Mouse (Mus musculus) C2C12 (cell line): ENCODE data around the gene Gtf3c6. TPM values are rescaled to one million over a fixed set of nuclear protein-coding genes. Genes with fewer than 3 reads are reported as not detected.

Source experiments
- H3K27me3 ChIP-seq: one replicate; pipeline ENCODE4 v1.6.1; 2011; ENCODE audit not compliant: control insufficient read depth, insufficient read depth, insufficient read length
- H3K36me3 ChIP-seq: one replicate; pipeline ENCODE4 v1.6.1; 2011; ENCODE audit not compliant: control insufficient read depth, insufficient read depth
- H3K4me3 ChIP-seq: one replicate; pipeline ENCODE4 v1.5.1; 2011; ENCODE audit warnings: mild to moderate bottlenecking, control low read depth; ENCODE audit not compliant: poor library complexity, insufficient read depth, severe bottlenecking
- H3K79me2 ChIP-seq: one replicate; pipeline ENCODE4 v1.6.1; 2011; ENCODE audit not compliant: control insufficient read depth, insufficient read depth
- H3K79me3 ChIP-seq: one replicate; pipeline ENCODE4 v1.6.1; 2011; ENCODE audit warnings: low read depth, control low read depth
- H3ac ChIP-seq: one replicate; pipeline ENCODE3; 2011; ENCODE audit warnings: low read depth; ENCODE audit not compliant: control insufficient read depth, insufficient read length
- CEBPB ChIP-seq: IDR thresholded peaks from one replicate; pipeline ENCODE4 v1.6.1; 2011; ENCODE audit warnings: low read depth, mild to moderate bottlenecking, control low read depth, moderate library complexity
- CTCF ChIP-seq: IDR thresholded peaks from one replicate; pipeline ENCODE4 v1.5.1; 2011; ENCODE audit not compliant: control insufficient read depth, insufficient read depth, insufficient read length
- FOSL1 ChIP-seq: IDR thresholded peaks from one replicate; pipeline ENCODE4 v1.8.0; 2011; ENCODE audit warnings: mild to moderate bottlenecking, low read length; ENCODE audit not compliant: poor library complexity, insufficient read depth, severe bottlenecking
- MAX ChIP-seq: IDR thresholded peaks from one replicate; pipeline ENCODE4 v1.6.1; 2011; ENCODE audit warnings: mild to moderate bottlenecking, control low read depth
- MYOD1 ChIP-seq: IDR thresholded peaks from one replicate; pipeline ENCODE4 v1.6.1; 2011; ENCODE audit warnings: low read depth; ENCODE audit not compliant: control insufficient read depth, insufficient read length
- MYOG ChIP-seq: IDR thresholded peaks from one replicate; pipeline ENCODE4 v1.6.1; 2011; ENCODE audit not compliant: control insufficient read depth, insufficient read length; ENCODE audit errors: extremely low read depth
- USF1 ChIP-seq: IDR thresholded peaks from one replicate; pipeline ENCODE4 v1.6.1; 2011; ENCODE audit warnings: low read depth, mild to moderate bottlenecking, control low read depth, moderate library complexity
- polyA plus RNA-seq: library from polyadenylated mRNA; unstranded; fragments of >200 nt; fragmentation: generic; extraction: Trizol; gene quantifications from one replicate; pipeline ENCODE4 v1.2.1, GENCODE M21; 2012; ENCODE audit warnings: missing spikeins

Gtf3c6 gene
- polyA plus RNA-seq, 1 experiment: 31.5 TPM

DNA sequence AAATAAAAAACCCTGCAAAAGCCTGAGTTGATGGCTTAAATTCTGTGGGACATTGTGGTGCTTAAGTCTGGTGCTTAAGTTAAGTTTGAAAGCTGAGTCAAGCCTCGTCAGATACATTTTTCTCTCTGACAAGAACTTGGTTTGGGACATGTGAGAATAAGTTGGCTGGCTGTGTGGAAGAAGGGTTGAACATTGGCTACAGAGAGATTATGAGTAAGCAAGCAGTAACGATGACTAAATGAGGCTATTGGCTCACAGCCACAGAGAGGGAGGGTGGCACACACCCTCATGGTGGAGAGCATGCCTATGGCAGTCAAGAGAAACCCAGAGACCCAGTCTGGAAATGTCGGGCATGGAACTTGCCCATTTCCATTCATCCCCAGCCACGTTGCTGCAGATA, 5.8 kb upstream of the Gtf3c6 start:
- Histone ChIP-seq H3K36me3 (no peaks in the 10 kb centered on the region), H3K4me3 (no peak overlapping the region), H3K27me3 (no peaks in the 10 kb centered on the region), H3K79me2 (no peaks in the 10 kb centered on the region), H3K79me3 (no peaks in the 10 kb centered on the region), H3ac (no peak overlapping the region)
- TF ChIP-seq USF1: no peak
- TF ChIP-seq CEBPB: peak; percentile 13
- peak; percentile 88 for TF ChIP-seq MAX
- peak; percentile 63 for TF ChIP-seq FOSL1
- no peak for TF ChIP-seq CTCF
- no peak for TF ChIP-seq MYOD1
- no peak for TF ChIP-seq MYOG

DNA sequence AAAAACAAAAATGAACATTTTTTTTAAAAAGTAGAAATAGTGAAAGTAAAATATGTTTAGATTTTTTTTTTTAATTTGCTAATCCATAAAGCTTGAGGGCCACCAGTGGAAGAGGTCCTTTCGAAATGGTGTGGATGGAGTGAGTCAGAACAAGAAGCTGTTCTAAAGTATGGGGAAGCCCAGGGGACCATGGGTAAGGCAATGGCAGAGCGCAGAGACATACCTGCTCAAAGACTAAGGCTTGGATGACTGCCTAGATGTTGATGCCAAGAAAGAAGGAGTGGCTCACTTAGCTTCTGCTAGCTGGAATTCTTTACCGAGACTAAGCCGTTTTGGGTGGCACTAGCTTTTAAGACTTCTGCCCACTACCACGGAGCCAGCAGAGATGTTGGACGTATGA, 4.3 kb upstream of the Gtf3c6 start:
- Histone ChIP-seq H3K79me2 (no peaks in the 10 kb centered on the region), H3K4me3 (no peak overlapping the region), H3K79me3 (no peaks in the 10 kb centered on the region), H3K27me3 (no peaks in the 10 kb centered on the region), H3ac (no peak overlapping the region), H3K36me3 (no peaks in the 10 kb centered on the region)
- TF ChIP-seq FOSL1 (no peak), CEBPB (no peak), MYOD1 (no peak), MAX (no peak), USF1 (no peak), CTCF (no peak), MYOG (no peak)

DNA sequence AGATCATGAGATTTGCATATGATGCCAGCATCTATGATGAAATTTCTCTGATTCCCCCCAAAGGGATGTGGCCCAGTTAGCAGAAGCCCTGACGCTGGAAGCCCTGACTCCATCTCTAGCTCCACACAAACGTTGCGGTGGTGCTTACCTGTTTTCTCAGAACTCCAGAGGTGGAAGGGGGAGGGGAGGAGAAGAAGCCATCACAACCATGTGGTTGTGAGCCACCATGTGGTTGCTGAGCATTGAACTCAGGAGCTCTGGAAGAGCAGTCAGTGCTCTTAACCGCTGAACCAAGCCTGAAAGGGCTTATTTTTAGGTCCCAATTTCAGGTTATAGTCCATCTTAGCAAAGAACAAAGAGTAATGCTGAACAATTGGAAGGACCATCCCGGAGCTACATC, 2.4 kb upstream of the Gtf3c6 start:
- Histone ChIP-seq H3K4me3 (no peak overlapping the region), H3ac (no peak overlapping the region), H3K36me3 (peaks cover 8% of the 10 kb centered on the region), H3K79me3 (peaks cover 2% of the 10 kb centered on the region), H3K27me3 (no peaks in the 10 kb centered on the region), H3K79me2 (peaks cover 7% of the 10 kb centered on the region)
- TF ChIP-seq CTCF: no peak
- no peak for TF ChIP-seq FOSL1
- no peak for TF ChIP-seq MYOD1

DNA sequence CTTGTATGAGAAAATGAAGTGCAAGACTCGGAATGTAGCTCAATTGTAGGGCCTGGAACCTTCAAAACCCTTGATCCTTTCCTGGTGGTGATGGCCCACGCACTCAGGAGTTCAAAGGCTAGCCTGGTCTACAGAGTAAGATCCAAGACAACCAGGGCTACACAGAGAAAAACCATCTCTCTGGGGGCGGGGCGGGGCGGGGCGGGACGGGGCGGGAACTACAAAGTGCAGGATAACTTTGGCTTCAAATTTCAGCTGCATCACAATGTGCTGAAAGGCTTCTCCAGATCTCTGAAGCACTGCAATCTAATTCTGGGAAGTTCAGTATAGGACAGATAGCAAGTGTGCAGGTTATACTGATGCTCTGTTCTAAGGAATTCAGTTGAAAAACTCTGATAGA, 1.6 kb upstream of the Gtf3c6 start:
- Histone ChIP-seq H3ac (no peak overlapping the region), H3K36me3 (peaks cover 9% of the 10 kb centered on the region), H3K27me3 (no peaks in the 10 kb centered on the region), H3K79me2 (peaks cover 7% of the 10 kb centered on the region), H3K4me3 (no peak overlapping the region), H3K79me3 (peaks cover 2% of the 10 kb centered on the region)
- TF ChIP-seq FOSL1 (no peak), USF1 (no peak), MAX (no peak), MYOG (no peak)

- H3K27me3 ChIP-seq: no peaks in the 10 kb centered on the region
- H3K79me3 ChIP-seq: peaks cover 2% of the 10 kb centered on the region
- no peak for TF ChIP-seq CTCF
- peaks cover 7% of the 10 kb centered on the region for H3K79me2 ChIP-seq
- H3ac ChIP-seq: no peak overlapping the region
- H3K4me3 ChIP-seq: no peak overlapping the region
- peaks cover 14% of the 10 kb centered on the region for H3K36me3 ChIP-seq
Measured at GRCm38 (mm10) chr10:40258976-40259375, 1.1 kb upstream of the Gtf3c6 start.

DNA sequence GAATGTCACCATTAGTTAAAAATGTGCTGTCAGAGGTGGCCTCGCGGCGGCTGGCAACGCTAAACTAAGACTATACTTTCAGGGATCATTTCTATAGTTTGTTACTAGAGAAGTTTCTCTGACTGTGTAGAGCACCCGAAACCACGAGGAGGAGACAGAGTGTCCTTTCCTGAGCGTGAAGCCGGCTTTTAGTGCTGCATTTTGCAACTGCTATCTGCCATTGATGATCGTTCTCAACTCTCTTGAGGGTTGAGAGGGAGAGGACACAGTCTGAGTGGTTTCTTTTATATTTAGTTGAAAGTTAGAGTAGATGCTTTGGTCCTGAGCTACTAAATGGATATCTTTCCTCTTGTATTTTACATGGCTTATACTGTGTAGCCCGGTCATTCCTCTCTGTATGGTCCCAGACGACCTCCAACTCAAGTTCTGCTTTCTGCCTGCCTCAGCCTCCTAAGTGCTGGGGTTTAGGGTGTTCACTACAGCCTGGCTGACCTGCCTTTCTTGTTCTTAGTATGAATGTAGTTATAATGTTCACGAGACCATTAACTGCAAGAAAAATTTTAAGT, 576 bp upstream of the Gtf3c6 start:
- H3K36me3 ChIP-seq: peaks cover 19% of the 10 kb centered on the region
- H3K79me3 ChIP-seq: peaks cover 2% of the 10 kb centered on the region
- H3K27me3 ChIP-seq: no peaks in the 10 kb centered on the region
- H3K4me3 ChIP-seq: no peak overlapping the region
- peak; percentile 2 for TF ChIP-seq USF1
- TF ChIP-seq MAX: peak; percentile 90
- TF ChIP-seq CEBPB: peak; percentile 92
- no peak for TF ChIP-seq FOSL1
- H3ac ChIP-seq: no peak overlapping the region
- peaks cover 7% of the 10 kb centered on the region for H3K79me2 ChIP-seq

DNA sequence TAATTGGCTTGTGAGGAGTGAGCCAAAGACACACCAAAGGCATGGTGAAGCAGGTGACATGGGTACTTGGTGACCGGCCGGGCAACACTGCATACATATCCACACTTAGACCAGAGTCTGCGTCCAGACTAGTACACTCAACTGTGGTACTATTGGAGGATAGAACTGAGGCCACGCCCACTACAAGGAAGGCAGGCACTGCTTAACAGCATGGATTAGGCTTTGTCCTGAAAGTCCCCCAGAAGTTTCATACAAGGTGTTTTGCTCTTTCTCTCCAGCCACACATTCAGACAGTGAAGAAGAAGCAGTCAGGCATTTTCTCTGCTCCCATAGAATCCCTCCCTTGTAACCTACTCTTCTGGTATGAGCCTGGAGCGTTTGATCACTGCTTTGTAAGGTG, 1.2 kb downstream of the Gtf3c6 start:
- TF ChIP-seq FOSL1 (no peak), MYOD1 (no peak), USF1 (no peak), MYOG (no peak), CTCF (no peak), MAX (no peak), CEBPB (no peak)
- Histone ChIP-seq H3K27me3 (no peaks in the 10 kb centered on the region), H3K79me2 (peaks cover 7% of the 10 kb centered on the region), H3K4me3 (peak overlapping the region; percentile 68), H3ac (no peak overlapping the region), H3K36me3 (peaks cover 35% of the 10 kb centered on the region), H3K79me3 (peaks cover 2% of the 10 kb centered on the region)
